Mouse (Mus musculus) erythroblast, embryonic 14.5 days (primary cell): ENCODE measurements around the gene Notch4.

Experiments
- GATA1 ChIP-seq: IDR thresholded peaks from 2 replicates; pipeline ENCODE4 v1.6.1; 2012; ENCODE audit warnings: low read length, inconsistent platforms, mixed read lengths
- TAL1 ChIP-seq: IDR thresholded peaks from 3 replicates; pipeline ENCODE4 v1.6.1; 2012; ENCODE audit warnings: low read length, inconsistent platforms, mixed read lengths

DNA sequence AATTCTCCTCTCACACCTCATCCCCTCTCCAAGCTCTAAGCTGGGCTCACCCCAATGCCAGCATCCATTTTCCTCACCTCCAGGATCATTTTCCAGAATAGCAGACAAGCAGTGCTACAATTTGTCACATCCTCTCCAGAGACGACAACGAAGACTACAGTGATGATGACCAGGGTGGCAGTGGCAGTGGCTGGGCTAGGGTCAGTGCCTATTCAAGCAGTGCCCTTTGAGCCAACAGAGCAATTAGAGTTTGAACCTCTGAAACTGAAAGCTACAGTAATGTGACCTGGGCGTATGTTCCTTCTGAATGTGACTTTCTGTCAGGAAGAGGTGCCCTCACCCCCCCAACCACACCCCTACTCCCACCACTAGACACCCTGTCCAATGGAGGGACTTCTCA lies 14.9 kb upstream of the Notch4 start:
- no peak for TF ChIP-seq TAL1
- TF ChIP-seq GATA1, result no peak
